Mouse (Mus musculus): ENCODE data around the gene Bub1.

The Bub1 gene

DNA sequence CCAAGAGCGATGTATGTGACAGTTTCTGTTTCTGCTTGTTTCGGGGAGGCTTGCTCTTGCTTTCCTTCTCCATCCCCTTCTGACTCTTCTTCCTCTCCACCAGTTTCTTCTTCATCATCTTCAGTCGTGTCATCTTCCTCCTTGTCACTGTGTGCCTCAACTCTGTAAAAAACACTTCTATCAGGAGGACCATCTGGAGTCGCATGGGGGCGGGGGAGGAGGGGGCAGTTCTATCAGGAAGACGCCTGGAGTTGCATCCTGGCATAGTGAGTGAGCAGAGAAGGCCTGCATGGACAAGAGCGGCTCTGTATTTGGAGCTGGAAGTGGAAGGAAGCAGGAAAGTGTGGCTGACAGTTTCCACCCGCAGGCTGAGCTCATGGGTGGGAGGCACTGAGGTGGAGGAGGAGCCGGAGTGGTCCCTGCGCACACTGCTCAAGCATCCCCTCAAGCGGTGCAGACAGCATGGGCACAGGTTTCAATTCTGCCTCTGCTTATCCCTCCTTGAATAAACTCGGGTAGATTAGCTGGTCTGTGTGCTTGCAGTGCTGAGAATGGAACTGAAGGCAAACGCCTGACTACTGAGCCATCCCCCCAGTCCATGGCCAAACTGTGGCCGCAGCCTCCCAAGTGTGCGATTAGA lies 57.6 kb downstream of the Bub1 start:
- no peak for DNase-seq

DNA sequence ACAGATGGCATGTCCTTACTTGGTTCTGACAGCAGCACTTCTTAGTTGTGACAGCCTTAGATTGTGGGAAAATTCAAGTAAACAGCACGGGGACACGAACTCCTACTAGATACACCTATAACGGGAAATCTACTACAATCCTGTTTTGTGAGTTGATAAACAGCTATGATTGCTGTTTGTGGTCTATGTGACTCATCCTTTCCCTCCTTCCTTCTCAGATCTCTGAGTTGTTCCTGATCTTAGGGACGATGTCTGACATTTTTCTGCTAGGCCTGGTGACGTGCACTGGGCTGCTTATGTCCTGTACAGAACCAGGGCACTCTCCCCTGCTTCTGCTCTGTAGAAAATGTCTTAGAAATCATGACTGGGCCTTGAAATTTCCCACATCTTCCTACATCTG lies 70.1 kb downstream of the Bub1 start:
- DNase-seq = no peak

GRCm38 (mm10) chr2:127760429-127761000 lies 71.2 kb downstream of the Bub1 start:
- DNase-seq = no peak

GRCm38 (mm10) chr2:127760014-127760413 lies 71.7 kb downstream of the Bub1 start:
- no peak for DNase-seq

DNA sequence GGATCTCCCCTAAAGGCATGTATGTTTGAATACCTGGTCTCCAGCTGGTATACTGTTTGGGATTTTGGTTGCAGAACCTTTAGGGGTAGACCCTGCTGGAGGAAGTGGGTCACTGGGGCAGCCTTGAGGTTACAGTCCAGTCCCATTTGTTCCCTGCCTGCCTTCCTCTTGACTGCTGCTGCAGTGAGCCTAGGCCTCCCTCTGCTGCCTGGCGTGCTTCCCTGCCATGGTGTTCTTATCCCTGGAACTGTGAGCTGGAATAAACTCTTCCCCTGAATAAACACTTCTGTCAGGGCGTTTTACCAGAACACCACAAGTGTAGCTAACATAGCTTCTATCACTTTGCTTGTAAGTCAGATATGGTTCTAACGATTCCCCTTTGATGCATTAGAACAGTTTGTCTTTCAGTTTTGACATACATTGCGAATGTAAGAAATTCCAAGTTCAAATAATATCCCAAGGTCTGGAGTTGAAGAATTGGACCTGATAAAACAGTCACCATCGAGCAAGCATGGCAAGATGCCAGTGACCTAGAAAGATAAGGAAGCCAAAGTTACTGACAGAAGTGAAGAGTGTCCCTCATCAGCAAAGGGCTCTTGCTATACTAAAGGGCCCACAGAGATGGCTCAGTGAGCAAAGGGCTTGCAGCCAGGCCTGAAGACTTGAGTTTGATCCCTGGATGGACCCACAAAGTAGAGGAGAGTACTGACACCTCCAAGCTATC lies 72.3 kb downstream of the Bub1 start:
- DNase-seq = no peak

- no peak for DNase-seq
Measured at GRCm38 (mm10) chr2:127757171-127757570, 74.5 kb downstream of the Bub1 start.

DNA sequence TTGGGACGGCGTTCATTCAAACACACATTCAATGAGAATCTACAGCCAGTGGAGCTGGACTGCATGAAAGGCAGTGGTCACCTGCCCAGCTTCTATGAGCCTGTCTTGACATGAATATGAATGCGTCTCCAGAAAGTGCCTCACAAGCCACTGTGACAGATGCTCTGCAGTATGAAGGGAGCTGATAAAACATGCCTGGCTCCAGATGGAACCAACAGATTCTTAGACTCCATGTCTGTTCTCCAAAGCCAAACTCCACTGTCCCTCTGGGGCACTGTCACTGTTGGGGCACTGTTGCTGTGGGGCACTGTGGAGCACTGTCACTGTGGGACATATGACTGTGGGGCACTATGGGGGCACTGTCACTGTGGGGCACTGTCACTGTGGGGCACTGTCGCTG lies 77.6 kb downstream of the Bub1 start:
- DNase-seq = no peak

- DNase-seq = no peak
Measured at GRCm38 (mm10) chr2:127751849-127752610, 79.6 kb downstream of the Bub1 start.
